Mouse (Mus musculus) kidney, postnatal 14 days (tissue): ENCODE data around the gene Sec16a.

ENCODE experiments used
- DNase-seq: peaks from one replicate; pipeline ENCODE4 v3.0.0; 2022; ENCODE audit warnings: mixed read lengths

The Sec16a gene

DNA sequence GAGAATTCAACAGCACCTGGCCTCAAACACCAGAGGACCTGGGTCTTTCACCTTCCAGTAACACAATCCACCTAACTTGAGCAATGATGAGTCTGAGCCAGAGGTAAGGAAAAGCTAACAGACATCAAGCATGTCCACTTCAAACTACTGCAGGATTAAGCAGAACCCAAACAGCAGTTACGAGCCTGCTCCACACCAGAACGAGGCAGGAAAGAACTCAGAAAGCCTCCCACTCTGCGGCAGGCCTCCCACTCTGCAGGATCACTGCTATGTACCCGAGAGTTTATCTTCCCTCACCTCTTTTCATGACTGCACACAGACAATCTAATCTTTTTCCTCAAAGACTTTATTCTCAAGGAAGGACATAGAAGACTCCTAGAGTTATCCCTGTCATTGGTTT lies 7.8 kb downstream of the Sec16a start:
- no peak for DNase-seq

DNA sequence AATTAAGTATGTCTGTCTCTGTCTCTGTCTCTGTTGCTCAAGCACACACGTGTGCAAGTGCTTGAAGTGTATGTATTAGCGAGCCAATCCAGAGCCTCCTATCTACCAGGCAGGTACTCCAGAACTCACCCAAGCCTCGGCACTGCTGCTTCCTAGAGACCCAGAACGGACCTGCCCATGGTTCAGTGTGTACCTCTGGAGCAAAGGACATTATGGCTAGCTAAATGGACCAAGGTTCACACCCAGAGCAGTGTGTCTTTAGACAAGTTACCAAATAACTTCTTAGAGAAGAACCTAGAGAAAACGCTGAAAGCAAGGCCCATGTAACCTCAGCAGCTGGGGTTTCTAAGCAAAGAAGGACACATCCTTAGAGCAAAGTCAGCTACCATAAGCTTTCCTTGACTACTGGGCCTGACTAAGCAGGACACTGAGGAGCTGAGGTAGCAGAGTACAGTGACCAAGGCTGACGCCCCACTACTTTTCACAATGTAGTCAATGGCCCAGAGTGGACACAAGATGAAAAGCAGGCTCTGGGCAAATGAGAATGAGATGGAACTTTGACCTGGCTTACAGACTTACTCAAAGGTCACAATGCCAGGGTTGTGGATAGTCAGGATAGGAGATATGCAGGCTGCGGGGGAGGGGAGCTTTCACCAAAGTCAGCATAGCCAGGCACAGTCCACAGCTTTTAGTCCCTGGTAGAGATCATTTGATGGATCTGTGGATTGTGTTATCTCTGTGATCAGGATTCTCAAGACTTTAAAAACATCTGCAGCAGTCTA lies 10.0 kb downstream of the Sec16a start:
- DNase-seq, result peak; percentile 58

- no peak for DNase-seq
These were observed 15.2 kb downstream of the Sec16a start for GRCm38 (mm10) chr2:26429851-26430250.

DNA sequence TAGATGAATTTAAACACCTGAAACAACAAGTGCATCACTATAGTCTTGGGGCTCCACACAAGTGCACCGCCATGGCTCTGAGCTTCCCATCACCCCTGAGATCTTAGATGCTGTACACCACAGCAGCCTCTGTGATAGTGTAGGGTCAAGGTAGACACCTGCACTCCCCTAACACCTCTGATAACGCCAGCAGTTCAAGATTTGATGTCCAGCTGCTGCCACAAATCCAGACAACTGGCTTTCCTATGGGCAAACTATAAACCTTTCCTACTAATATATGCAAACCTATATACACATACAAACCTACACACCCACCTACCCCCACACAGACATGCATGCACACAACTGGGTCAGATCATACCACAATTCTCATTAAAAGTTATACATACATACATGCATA lies 20.5 kb downstream of the Sec16a start:
- DNase-seq, result no peak

DNA sequence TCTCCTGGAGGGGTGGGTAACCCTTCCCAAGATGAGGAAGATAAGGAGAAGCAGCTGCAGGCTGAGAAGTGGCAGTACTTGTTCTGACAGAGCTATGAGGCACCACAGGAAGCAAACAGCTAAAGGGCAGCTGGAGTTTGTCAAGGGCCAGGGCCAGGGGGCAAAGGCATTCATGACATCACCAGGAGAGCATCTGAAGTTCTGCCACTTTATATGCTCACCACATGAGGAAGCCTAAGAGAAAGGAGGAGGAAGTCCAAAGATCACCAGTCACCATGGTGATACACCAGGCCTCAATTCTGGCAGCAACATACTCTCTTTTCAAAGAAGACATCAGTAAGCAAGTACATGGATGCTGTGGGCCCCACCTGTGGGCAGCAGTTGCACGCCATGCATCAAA lies 21.9 kb downstream of the Sec16a start:
- DNase-seq, result peak; percentile 61

DNA sequence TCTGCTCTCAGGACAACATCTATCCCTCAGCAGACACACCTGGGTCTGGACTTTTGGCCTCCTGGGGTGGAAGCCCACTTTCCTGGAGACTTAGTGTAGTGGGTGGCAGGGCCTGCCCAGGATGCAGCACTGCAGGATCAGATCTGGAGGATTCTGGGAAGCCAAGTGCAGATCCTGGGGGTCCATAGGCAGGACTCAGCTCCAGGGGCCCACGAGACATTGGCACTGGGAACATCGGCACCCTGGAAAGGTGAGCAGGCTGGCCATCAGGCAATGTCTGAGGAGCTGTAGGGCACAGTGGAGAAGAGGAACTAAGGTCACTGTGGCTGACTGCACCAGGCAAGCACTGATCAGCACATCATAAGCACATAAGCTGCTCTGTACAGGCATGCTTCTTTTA lies 23.0 kb downstream of the Sec16a start:
- no peak for DNase-seq

GRCm38 (mm10) chr2:26418120-26418519 lies 26.9 kb downstream of the Sec16a start:
- no peak for DNase-seq

GRCm38 (mm10) chr2:26417066-26417465 lies 27.9 kb downstream of the Sec16a start:
- no peak for DNase-seq

DNA sequence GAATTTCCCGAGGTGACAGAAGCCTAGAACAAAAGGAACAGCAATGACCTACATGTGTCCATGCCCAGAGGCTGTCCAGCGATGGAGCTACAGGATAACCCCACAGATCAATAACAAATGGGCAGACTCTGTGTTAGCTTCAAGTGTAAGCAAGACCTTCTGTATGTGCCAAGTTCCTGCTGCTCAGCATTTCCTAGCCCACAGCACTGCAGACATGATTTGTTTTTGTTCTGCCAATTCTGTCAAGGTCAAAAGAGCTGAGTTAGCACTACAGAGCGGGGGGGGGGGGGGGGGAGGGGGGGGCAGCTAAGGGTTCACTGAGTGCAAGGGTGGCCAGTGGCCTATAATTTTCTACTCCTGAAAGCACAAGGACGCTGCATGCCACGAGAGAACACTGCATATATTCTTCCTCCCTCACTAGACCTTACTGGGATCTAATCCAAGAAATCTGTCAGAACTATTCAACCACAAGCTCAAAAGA lies 34.0 kb downstream of the Sec16a start:
- peak; percentile 65 for DNase-seq

DNA sequence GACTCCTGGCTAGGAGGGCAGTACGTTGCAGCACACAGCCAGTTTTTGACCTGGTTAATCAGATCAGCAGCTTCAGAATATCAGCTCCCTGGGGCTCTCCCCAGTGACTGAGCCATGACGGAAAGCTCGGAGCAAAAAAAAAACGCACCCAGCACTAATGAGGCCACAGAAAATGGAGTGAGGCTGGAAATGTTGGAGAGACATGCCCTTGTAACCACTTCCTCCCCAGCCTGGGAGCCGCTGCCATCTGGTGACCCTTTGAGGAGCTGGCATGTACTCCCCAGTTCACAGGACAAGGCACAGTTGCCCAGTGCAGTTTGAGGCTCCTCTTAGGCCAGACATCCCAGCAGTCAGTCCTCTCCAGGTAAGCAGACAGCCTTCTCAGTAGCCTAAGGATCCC lies 34.9 kb downstream of the Sec16a start:
- no peak for DNase-seq

DNA sequence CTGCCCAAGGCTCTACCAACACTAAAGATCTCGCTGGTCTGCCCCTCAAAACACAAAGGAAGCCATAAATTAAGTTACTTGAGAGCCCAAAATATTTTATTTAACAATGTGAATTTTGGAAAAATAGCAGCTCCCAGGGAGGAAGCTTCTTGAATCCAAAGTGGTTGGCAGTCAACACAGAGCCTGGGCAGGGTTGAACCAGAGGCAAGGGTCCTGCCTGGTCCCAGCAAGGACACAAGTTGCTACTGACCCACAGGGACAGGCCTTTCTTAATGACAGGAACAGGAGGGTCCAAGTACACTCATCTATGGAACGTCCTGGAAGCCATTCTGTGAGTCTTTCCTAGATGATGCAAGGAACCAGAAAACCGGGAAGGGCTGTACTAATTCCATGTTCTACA lies 35.7 kb downstream of the Sec16a start:
- no peak for DNase-seq

GRCm38 (mm10) chr2:26408515-26409356 lies 36.3 kb downstream of the Sec16a start, which contains the start of gene Inpp5e:
Gene Inpp5e (minus strand): TSS chr2:26409203.
- DNase-seq, result peak; percentile 98

DNA sequence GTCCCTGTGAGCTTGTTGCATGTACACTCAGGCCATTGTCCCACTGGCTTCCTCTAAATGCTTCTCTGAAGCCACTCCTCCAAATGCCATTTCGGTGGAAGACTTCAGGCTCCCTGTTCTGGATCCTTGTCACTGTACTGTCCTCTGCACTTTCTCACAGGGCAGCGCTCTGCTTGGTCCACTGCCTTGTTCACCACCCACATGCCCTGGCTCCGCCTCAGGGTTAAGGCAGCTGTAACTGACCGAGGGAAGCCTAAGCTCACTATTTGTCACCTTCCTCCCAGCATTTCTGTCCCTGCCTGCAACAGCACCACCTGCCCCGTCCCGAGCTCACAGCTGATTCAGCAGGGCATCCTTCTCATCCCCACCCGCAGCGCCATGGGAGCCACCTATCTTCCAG lies 41.7 kb downstream of the Sec16a start:
- peak; percentile 58 for DNase-seq

GRCm38 (mm10) chr2:26402265-26402664 lies 42.8 kb downstream of the Sec16a start:
- DNase-seq, result no peak

DNA sequence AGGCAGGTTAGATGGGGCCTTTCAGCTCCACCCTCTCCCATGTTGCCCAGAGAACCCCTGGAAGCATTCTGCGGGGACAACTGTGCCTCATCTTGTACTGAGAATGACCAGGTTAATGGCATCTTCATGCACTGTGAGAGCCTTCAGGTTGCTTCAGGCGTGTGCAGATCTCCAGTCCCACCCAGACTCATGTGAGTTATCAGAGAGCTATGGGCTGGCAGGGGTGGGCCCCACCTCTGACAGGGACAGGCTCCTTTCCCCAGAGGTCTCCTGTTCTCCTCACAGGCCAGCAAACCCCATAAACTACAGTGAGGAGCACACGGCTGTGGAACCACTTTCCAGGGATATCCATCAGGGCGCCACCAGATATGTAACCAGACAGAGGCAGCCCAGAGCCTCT lies 44.0 kb downstream of the Sec16a start:
- DNase-seq, result no peak

GRCm38 (mm10) chr2:26400296-26400695 lies 44.7 kb downstream of the Sec16a start:
- no peak for DNase-seq

GRCm38 (mm10) chr2:26399647-26400046 lies 45.4 kb downstream of the Sec16a start:
- peak; percentile 42 for DNase-seq

GRCm38 (mm10) chr2:26398978-26399377 lies 46.0 kb downstream of the Sec16a start:
- no peak for DNase-seq

DNA sequence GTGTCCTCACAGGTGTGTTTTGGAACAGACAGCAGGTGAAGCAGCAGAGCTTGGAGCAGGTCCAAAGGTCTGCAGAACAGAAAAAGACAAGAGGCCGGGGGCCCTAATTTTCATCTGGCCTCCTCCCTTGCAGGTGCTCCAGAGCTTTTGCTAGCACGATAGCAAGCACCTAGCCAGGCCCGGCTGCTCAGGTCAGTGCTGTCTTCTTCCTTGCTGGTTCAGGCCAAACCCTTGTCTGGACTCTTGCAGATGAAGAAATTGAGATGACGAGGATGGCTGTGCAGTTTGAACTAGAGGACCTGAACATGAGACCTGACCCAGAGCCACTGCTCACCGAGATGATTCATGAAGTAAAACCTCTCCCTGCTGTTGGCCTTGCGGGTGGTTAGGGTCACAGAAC lies 53.4 kb downstream of the Sec16a start:
- no peak for DNase-seq

GRCm38 (mm10) chr2:26390954-26391353 lies 54.1 kb downstream of the Sec16a start:
- no peak for DNase-seq

DNA sequence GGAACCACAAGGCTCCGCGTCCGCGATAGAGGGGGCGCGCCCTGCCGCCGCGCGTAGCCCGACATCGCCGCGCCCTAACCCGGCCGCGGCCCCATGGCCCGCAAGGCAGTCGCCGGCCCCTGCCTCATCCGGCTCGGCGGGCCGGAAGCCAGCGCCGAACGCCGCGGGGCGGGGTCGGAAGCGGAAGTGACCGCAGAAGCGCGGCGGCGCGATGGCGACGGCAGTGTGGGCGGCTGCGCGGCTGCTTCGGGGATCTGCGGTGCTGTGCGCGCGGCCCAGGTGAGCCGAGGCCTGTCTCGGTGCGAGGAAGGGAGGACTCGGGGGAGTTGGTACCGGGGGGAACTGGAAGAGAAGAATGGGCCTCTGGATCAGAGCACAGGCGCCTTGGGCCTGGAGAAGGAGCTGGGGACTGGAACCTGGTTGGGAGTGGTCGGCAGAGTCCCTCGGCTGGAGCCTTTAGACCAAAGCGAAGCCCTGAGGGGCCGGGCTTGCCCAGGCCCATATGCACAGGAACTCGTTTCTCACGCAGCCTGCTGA lies 55.8 kb downstream of the Sec16a start, which contains the start of the genes Entr1 and Pmpca:
Entr1 (minus strand) TSS at position 163 of the 537 bp plus-strand sequence.
Pmpca (plus strand) TSS at position 186 of the 537 bp plus-strand sequence.
- DNase-seq, result peak; percentile 92

- no peak for DNase-seq
These were observed 56.3 kb downstream of the Sec16a start for GRCm38 (mm10) chr2:26388682-26389153.

- DNase-seq, result peak; percentile 52
These were observed 57.3 kb downstream of the Sec16a start for GRCm38 (mm10) chr2:26387713-26388112.
